Mouse (Mus musculus) midbrain, embryonic 14.5 days (tissue): ENCODE results near the gene Rom1. TPM values are rescaled to one million over a fixed set of nuclear protein-coding genes. Genes with fewer than 3 reads are reported as not detected.

ENCODE experiments used
- ATAC-seq: fragments of 200-750 bp; cut with Nextera tagmentation; 2 replicates; pipeline ENCODE4 v1.8.0; 2017; ENCODE audit warnings: moderate number of reproducible peaks, moderate library complexity; ENCODE audit not compliant: low FRiP score, low TSS enrichment
- DNase-seq: peaks from one replicate; pipeline ENCODE4 v3.0.0-alpha.2; 2015
- H3K27ac ChIP-seq: fragments of 300-500 bp; sonication (generic); replicated peaks from 2 replicates; pipeline ENCODE4 v1.5.1; 2014; ENCODE audit warnings: mild to moderate bottlenecking, low read depth, low read length, moderate library complexity
- H3K27me3 ChIP-seq: fragments of 300-500 bp; sonication (generic); 2 replicates; pipeline ENCODE4 v1.6.1; 2014; ENCODE audit warnings: low read length, control low read depth, mixed read lengths; ENCODE audit not compliant: control insufficient read depth, insufficient read depth
- H3K36me3 ChIP-seq: fragments of 300-500 bp; sonication (generic); 2 replicates; pipeline ENCODE4 v1.6.1; 2014; ENCODE audit warnings: low read length, control low read depth; ENCODE audit not compliant: control insufficient read depth, insufficient read depth
- H3K4me1 ChIP-seq: fragments of 300-500 bp; sonication (generic); 2 replicates; pipeline ENCODE4 v1.6.1; 2014; ENCODE audit warnings: mild to moderate bottlenecking, antibody characterized with exemption, low read length, control low read depth; ENCODE audit not compliant: control insufficient read depth, insufficient read depth
- H3K4me2 ChIP-seq: fragments of 300-500 bp; sonication (generic); 2 replicates; pipeline ENCODE4 v1.6.1; 2014; ENCODE audit warnings: mild to moderate bottlenecking, low read length, moderate library complexity
- H3K4me3 ChIP-seq: fragments of 300-500 bp; sonication (generic); replicated peaks from 2 replicates; pipeline ENCODE4 v1.5.1; 2014; ENCODE audit warnings: low read depth, low read length
- H3K9ac ChIP-seq: fragments of 300-500 bp; sonication (generic); replicated peaks from 2 replicates; pipeline ENCODE4 v1.6.1; 2014; ENCODE audit warnings: mild to moderate bottlenecking, low read length, moderate library complexity
- H3K9me3 ChIP-seq: fragments of 300-500 bp; sonication (generic); 2 replicates; pipeline ENCODE4 v1.6.1; 2016; ENCODE audit warnings: low read length, control low read depth, mixed read lengths; ENCODE audit not compliant: control insufficient read depth
- WGBS: fragments of 180-500 bp; shearing (Covaris S2); extraction: QIAGEN DNeasy Blood & Tissue Kit; methylation state at CpG from one replicate; pipeline ENCODE4 v1.1.7; 2014; 5-methylcytosine and 5-hydroxymethylcytosine counted together
- polyA plus RNA-seq: library from polyadenylated mRNA; unstranded; fragments of >200 nt; fragmentation: Nextera tagmentation; extraction: Ambion mirVana; gene quantifications from 2 replicates; pipeline ENCODE4 v1.2.1, GENCODE M21; 2014

The Rom1 gene
- polyA plus RNA-seq, 1 experiment from 2014 or later, result 1.4 TPM

DNA sequence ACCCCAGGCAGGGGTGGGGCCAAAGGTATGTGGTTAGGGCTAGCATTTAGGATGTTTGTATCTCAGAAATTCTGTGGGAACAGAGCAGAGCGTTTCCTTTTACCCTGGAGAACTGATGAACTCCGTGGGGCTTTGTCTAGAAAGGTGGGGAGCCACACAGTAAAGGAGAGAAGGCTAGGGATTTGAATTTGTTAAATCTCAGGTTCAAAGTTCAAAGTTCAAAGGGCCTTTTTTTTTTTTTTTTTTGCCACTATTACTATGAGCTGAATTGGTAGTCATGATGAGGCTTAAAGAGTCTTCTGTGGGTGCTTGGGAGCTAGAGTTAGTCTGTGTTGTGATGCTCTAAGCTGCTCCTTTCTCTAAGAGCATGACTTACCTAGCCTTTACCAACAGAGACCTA is 7.6 kb upstream of the Rom1 start:
- DNase-seq (no peak), ATAC-seq (no peak)
- Histone ChIP-seq H3K4me1 (0 out of 2 replicates have a peak, but pooled peaks cover 5% of the 10 kb centered on the region), H3K27me3 (no peaks in the 10 kb centered on the region), H3K9me3 (no peaks in the 10 kb centered on the region), H3K36me3 (peaks cover 8% of the 10 kb centered on the region; the same call in 1 of the 2 replicates), H3K4me2 (no peak overlapping the region), H3K9ac (no peak overlapping the region), H3K27ac (no peak overlapping the region), H3K4me3 (no peak overlapping the region)
- 87% methylated on average over 2 of the region's 2 CpGs for WGBS

DNA sequence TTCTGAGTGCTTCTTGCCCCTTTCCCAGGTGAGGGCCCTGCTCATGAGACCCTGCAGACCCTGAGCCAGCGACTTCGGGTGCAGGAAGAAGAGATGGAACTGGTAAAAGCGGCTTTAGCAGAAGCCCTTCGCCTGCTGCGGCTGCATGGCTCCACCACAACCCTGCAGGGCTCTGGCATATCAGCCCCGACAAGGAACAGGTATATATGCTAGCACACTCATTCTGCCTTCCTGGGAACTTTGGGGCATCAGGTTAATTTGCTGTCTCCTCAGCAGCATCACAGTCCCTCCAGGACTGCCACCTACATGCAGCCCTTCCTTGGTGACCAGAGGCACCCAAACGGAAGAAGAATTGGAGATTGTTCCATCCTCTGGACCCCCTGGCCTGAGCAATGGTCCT is 1.6 kb upstream of the Rom1 start:
- no peak overlapping the region for H3K9ac ChIP-seq
- peaks cover 26% of the 10 kb centered on the region for H3K36me3 ChIP-seq
- H3K9me3 ChIP-seq, result no peaks in the 10 kb centered on the region
- H3K4me1 ChIP-seq, result peaks cover 11% of the 10 kb centered on the region
- no peak for ATAC-seq
- no peak overlapping the region for H3K4me2 ChIP-seq
- H3K4me3 ChIP-seq, result no peak overlapping the region
- no peak overlapping the region for H3K27ac ChIP-seq
- WGBS, result 92% methylated on average over 7 of the region's 7 CpGs
- H3K27me3 ChIP-seq, result no peaks in the 10 kb centered on the region
- no peak for DNase-seq

DNA sequence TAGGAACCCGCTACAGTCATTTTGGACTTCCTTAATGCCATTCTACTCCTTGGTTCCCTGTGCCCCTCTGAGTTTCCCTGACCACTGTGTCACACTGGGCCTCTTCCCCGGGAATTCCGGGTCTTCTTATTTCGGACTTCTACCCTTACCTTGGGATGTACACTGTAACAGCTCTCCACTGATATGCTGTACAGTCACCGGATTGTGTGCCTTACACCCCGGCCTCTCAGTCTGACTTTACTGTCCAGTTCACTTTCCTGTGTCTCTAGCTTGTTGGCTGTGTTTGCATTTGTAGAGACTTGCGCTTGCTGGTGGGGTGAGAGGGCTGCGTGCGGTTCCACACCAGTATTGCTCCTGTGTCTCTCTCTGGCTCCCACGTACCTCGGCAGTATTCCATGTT is 961 bp upstream of the Rom1 start:
- Histone ChIP-seq H3K4me2 (peak overlapping the region; percentile 71), H3K27ac (no peak overlapping the region), H3K9ac (peak overlapping the region; percentile 65), H3K27me3 (no peaks in the 10 kb centered on the region), H3K4me1 (peaks cover 11% of the 10 kb centered on the region), H3K36me3 (peaks cover 33% of the 10 kb centered on the region), H3K4me3 (peak overlapping the region; percentile 51), H3K9me3 (no peaks in the 10 kb centered on the region)
- no peak for DNase-seq
- no peak for ATAC-seq
- 17% methylated on average over 11 of the region's 11 CpGs for WGBS

DNA sequence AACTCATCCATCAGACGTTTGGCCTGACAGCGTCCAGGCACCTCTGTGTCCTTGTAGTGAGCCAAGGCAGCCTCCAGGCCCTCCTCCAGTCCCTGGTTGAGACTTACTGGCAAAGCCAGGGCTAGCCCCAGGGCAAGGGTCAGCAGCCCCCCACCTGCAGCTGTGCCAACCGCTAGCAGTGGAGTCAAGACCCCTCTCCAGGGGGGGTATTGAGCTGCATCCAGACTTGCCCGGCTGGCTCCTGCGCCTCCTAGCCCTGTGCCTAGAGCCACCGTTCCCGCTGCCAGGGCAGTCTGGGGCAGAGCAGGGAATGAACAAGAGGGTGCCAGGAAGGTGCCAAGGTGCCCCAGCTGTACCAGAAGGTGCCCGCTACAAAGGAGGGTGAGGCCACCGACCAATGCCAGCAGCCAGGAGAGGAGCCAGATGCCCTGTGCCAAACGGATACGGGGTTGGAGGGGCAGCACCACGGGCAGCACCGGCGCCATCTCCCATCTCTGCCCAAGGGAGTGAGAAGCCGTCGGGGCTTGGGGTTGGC is 400 bp downstream of the Rom1 start:
- H3K27ac ChIP-seq, result no peak overlapping the region
- WGBS, result 19% methylated on average over 16 of the region's 16 CpGs
- no peaks in the 10 kb centered on the region for H3K27me3 ChIP-seq
- H3K4me3 ChIP-seq, result peak overlapping the region; percentile 51
- H3K4me1 ChIP-seq, result peaks cover 11% of the 10 kb centered on the region
- ATAC-seq (peak; percentile 38; the same call in 1 of the 2 replicates), DNase-seq (no peak)
- no peaks in the 10 kb centered on the region for H3K9me3 ChIP-seq
- H3K4me2 ChIP-seq, result peak overlapping the region; percentile 71
- H3K36me3 ChIP-seq, result peaks cover 34% of the 10 kb centered on the region
- peak overlapping the region; percentile 65 for H3K9ac ChIP-seq

DNA sequence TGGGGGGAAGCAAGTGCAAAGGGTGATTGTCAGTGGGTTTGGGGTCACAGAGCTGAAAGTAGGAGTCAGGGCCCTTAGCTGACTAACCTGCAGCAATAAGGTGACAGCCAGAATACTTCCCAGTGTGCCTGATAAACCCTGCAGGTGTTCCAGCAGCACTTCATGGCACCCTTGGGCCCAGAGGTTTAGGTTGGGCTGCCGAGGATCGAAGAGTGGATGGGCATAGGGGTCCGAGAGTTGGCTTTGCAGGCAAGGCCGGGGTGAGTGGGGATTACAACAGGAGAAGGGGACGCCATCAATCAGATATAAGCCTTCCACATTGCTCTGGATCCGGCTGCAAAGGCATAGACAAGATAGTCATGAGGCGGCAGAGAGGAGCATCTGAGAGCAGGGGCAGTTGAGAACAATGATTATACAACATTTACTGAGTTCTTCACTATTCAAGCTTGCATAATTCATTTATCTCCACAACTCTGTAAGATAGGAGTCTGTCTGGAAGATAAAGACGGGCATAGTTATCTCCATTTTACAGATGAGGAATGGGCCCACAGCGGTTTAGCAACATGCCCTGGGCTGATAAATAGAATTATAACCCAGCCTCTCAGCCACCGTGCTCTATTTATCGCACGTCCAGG is 1.1 kb downstream of the Rom1 start:
- Histone ChIP-seq H3K4me1 (peaks cover 11% of the 10 kb centered on the region), H3K9ac (no peak overlapping the region)
- WGBS, result 87% methylated on average over 12 of the region's 12 CpGs

DNA sequence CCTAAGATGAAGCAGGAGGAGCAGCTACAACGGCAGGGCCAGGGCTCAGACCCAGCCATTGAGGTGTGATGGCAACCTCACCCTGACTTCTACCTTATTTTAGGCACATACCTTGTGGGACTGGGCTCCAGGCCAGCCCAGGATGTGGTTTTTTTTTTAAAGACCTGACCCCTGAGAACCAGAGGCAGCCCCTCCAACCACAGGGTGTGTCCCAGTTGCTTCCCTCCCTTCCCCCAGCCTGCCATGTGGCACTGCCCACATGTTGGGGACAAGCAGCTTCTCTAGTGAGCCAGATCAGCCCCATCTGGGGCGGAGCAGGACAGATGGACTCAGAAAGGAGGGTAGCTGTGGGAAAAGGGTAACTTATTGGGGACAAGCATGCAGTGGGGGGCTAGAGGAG is 2.4 kb downstream of the Rom1 start:
- no peak overlapping the region for H3K9ac ChIP-seq
- peaks cover 32% of the 10 kb centered on the region for H3K36me3 ChIP-seq
- no peaks in the 10 kb centered on the region for H3K9me3 ChIP-seq
- DNase-seq (no peak), ATAC-seq (no peak)
- no peaks in the 10 kb centered on the region for H3K27me3 ChIP-seq
- H3K27ac ChIP-seq, result no peak overlapping the region
- H3K4me2 ChIP-seq, result no peak overlapping the region
- no peak overlapping the region for H3K4me3 ChIP-seq
- WGBS, result 95% methylated on average over 2 of the region's 2 CpGs
- H3K4me1 ChIP-seq, result peaks cover 11% of the 10 kb centered on the region

More for the DNA sequence above, 1.1 kb downstream of the Rom1 start:
- ATAC-seq (no peak), DNase-seq (no peak)
- Histone ChIP-seq H3K27me3 (no peaks in the 10 kb centered on the region), H3K4me3 (no peak overlapping the region), H3K27ac (no peak overlapping the region), H3K9me3 (no peaks in the 10 kb centered on the region), H3K36me3 (peaks cover 32% of the 10 kb centered on the region), H3K4me2 (no peak overlapping the region)

DNA sequence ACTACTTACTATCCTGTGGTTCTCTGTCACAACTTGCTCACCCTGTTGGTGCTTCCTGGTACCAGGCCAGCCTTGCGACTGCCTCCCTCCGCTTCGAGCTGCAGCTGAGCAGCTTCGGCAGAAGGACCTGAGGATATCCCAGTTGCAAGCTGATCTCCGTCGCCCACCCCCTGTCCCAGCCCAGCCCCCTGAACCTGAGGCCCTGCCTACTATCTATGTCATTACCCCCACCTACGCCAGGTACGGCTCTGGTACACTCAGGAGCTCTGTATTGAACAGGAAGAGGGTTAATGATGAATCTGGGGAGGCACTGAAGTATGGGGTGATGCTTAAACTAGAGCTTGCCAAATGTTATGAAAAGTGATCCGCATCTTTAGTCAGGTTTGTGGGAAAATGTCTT is 7.4 kb downstream of the Rom1 start:
- WGBS, result 87% methylated on average over 9 of the region's 9 CpGs
- Histone ChIP-seq H3K9me3 (no peaks in the 10 kb centered on the region), H3K27ac (no peak overlapping the region), H3K4me2 (peak overlapping the region; percentile 62), H3K36me3 (peaks cover 29% of the 10 kb centered on the region), H3K9ac (no peak overlapping the region), H3K4me1 (peaks cover 10% of the 10 kb centered on the region; the same call in 1 of the 2 replicates), H3K4me3 (peak overlapping the region; percentile 83; the same call in 1 of the 2 replicates), H3K27me3 (no peaks in the 10 kb centered on the region)
- DNase-seq (no peak), ATAC-seq (no peak)

DNA sequence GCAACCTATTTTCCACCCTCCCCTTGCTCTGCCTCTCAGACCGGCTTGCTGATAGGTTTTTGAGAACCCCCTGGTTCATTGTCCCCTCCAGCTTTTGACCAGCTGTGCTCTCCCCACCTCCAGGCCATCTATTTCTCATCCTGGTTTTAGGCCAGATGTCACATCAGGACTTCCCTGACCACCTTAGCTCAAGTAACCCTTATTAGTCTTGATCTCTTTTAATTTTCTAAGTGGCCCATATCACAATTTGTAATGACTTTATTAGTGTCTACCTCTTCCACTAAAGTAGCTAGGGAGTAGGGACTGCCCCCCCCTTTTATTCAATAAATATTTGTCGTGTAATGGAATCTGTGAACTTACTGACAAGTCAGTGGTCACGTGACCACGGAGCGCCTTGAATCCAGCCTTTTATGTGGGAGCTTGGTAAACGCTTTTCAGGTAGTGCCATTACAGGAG is 8.3 kb downstream of the Rom1 start:
- 2% methylated on average over 6 of the region's 6 CpGs for WGBS
- H3K9ac ChIP-seq, result peak overlapping the region; percentile 80
- ATAC-seq, result no peak; the same call in 1 of the 2 replicates

More for the DNA sequence above, 8.3 kb downstream of the Rom1 start:
- peaks cover 10% of the 10 kb centered on the region; the same call in 1 of the 2 replicates for H3K4me1 ChIP-seq
- H3K4me2 ChIP-seq, result peak overlapping the region; percentile 62
- H3K36me3 ChIP-seq, result peaks cover 29% of the 10 kb centered on the region
- peak overlapping the region; percentile 85 for H3K27ac ChIP-seq
- H3K9me3 ChIP-seq, result no peaks in the 10 kb centered on the region
- H3K27me3 ChIP-seq, result no peaks in the 10 kb centered on the region
- DNase-seq, result peak; percentile 74
- H3K4me3 ChIP-seq, result peak overlapping the region; percentile 83
